Mouse (Mus musculus) macrophage (primary cell): ENCODE results near the gene Cacna1d. TPM values are rescaled to one million over a fixed set of nuclear protein-coding genes. Genes with fewer than 3 reads are reported as not detected.

ENCODE experiments used
- H3K27ac ChIP-seq: fragments of 350-480 bp; formaldehyde crosslinking; 2 replicates; pipeline ENCODE4 v1.9.0; 2021
- H3K36me3 ChIP-seq: fragments of 350-480 bp; formaldehyde crosslinking; 2 replicates; pipeline ENCODE4 v1.9.0; 2021; ENCODE audit errors: inconsistent target
- H3K4me3 ChIP-seq: fragments of 350-480 bp; formaldehyde crosslinking; 2 replicates; pipeline ENCODE4 v1.9.0; 2021; ENCODE audit errors: inconsistent target
- H3K79me2 ChIP-seq: fragments of 350-480 bp; formaldehyde crosslinking; 2 replicates; pipeline ENCODE4 v1.9.0; 2021; ENCODE audit errors: inconsistent target
- WGBS: methylation state at CpG from one replicate; pipeline ENCODE4 v1.1.7; 2026; ENCODE audit warnings: inconsistent platforms; ENCODE audit not compliant: missing documents; 5-methylcytosine and 5-hydroxymethylcytosine counted together
- polyA plus RNA-seq: library from polyadenylated mRNA; stranded (reverse); fragments of 250-400 nt; gene quantifications from 3 replicates; pipeline ENCODE4 v1.2.4, GENCODE M21; 2018; ENCODE audit warnings: inconsistent platforms
- total RNA-seq, 78 experiments: library from RNA; depleted of rRNA; stranded (reverse); fragments of 250-400 nt; gene quantifications; 1 replicate in 9 of 78; 2 replicates in 24 of 78; 3 replicates in 43 of 78; 4 replicates in 2 of 78; pipeline ENCODE4 v1.2.4; 2018; ENCODE audit warnings: inconsistent platforms in 56 of 78

The Cacna1d gene
- total RNA-seq (2018; cell fraction: chromatin; rRNA removed), result 10 to 100 TPM; 11.1 to 50.2 (median 31.2) TPM
- 1 to 10 TPM; 1.3 to 4.3 (median 2.6) TPM for total RNA-seq (2018; cell fraction: cytosol; rRNA removed)
- 10 to 100 TPM in 13 of 26 experiments, 1 to 10 TPM in 13; 5.0 to 25.6 (median 9.8) TPM for total RNA-seq (2018; cell fraction: nucleus; rRNA removed)
- polyA plus RNA-seq, result 2.5 to 4.5 TPM (median 3.1 TPM) in 3 replicates

- peaks cover 47% of the 10 kb centered on the region for H3K36me3 ChIP-seq
- whole genome bisulfite sequencing, result 98% methylated on average over 9 of the region's 9 CpGs
- H3K4me3 ChIP-seq, result no peak within 1 kb of the TSS
- H3K27ac ChIP-seq, result no peak within 1 kb of the TSS
- peaks cover 40% of the 10 kb centered on the region; the same call in 1 of the 2 replicates for H3K79me2 ChIP-seq
These were observed at the start of gene Cacna1d for GRCm38 (mm10) chr14:30491342-30491741. Gene Cacna1d, minus strand, starts transcription at chr14:30491455.

GRCm38 (mm10) chr14:30533780-30534450 is 42.7 kb upstream of the Cacna1d start:
- no peak overlapping the region for H3K4me3 ChIP-seq
- WGBS, result 67% methylated on average over 6 of the region's 6 CpGs
- no peaks in the 10 kb centered on the region for H3K36me3 ChIP-seq
- H3K27ac ChIP-seq, result no peak overlapping the region
- H3K79me2 ChIP-seq, result no peaks in the 10 kb centered on the region

- Histone ChIP-seq H3K4me3 (no peak overlapping the region), H3K79me2 (no peaks in the 10 kb centered on the region), H3K36me3 (peaks cover 8% of the 10 kb centered on the region; the same call in 1 of the 2 replicates), H3K27ac (no peak overlapping the region)
- 85% methylated on average over 6 of the region's 6 CpGs for WGBS
These were observed 40.6 kb upstream of the Cacna1d start for GRCm38 (mm10) chr14:30531896-30532295.

GRCm38 (mm10) chr14:30531431-30531830 is 40.2 kb upstream of the Cacna1d start:
- Histone ChIP-seq H3K79me2 (no peaks in the 10 kb centered on the region), H3K4me3 (no peak overlapping the region), H3K27ac (no peak overlapping the region), H3K36me3 (peaks cover 12% of the 10 kb centered on the region)
- WGBS, result 83% methylated on average over 5 of the region's 5 CpGs

- WGBS, result 94% methylated on average over 8 of the region's 8 CpGs
- H3K27ac ChIP-seq, result no peak overlapping the region
- no peaks in the 10 kb centered on the region for H3K79me2 ChIP-seq
- H3K4me3 ChIP-seq, result no peak overlapping the region
- H3K36me3 ChIP-seq, result peaks cover 19% of the 10 kb centered on the region
These were observed 39.5 kb upstream of the Cacna1d start for GRCm38 (mm10) chr14:30530726-30531269.

GRCm38 (mm10) chr14:30529454-30529853 is 38.2 kb upstream of the Cacna1d start:
- Histone ChIP-seq H3K27ac (no peak overlapping the region), H3K36me3 (peaks cover 32% of the 10 kb centered on the region), H3K79me2 (no peaks in the 10 kb centered on the region), H3K4me3 (no peak overlapping the region)
- WGBS, result 94% methylated on average over 10 of the region's 12 CpGs

GRCm38 (mm10) chr14:30528961-30529360 is 37.7 kb upstream of the Cacna1d start:
- 93% methylated on average over 5 of the region's 5 CpGs for WGBS
- H3K36me3 ChIP-seq, result peaks cover 34% of the 10 kb centered on the region
- no peak overlapping the region for H3K27ac ChIP-seq
- H3K4me3 ChIP-seq, result no peak overlapping the region
- H3K79me2 ChIP-seq, result no peaks in the 10 kb centered on the region

GRCm38 (mm10) chr14:30528392-30528791 is 37.1 kb upstream of the Cacna1d start:
- Histone ChIP-seq H3K36me3 (peaks cover 36% of the 10 kb centered on the region), H3K27ac (no peak overlapping the region), H3K4me3 (no peak overlapping the region), H3K79me2 (no peaks in the 10 kb centered on the region)
- 95% methylated on average over 10 of the region's 10 CpGs for WGBS

GRCm38 (mm10) chr14:30523356-30523755 is 32.1 kb upstream of the Cacna1d start:
- no peak overlapping the region for H3K27ac ChIP-seq
- 93% methylated on average over 6 of the region's 6 CpGs for WGBS
- no peak overlapping the region for H3K4me3 ChIP-seq
- no peaks in the 10 kb centered on the region for H3K79me2 ChIP-seq
- peaks cover 84% of the 10 kb centered on the region for H3K36me3 ChIP-seq

- WGBS, result 93% methylated on average over 5 of the region's 5 CpGs
- H3K4me3 ChIP-seq, result no peak overlapping the region
- peaks cover 61% of the 10 kb centered on the region for H3K36me3 ChIP-seq
- no peak overlapping the region for H3K27ac ChIP-seq
- no peaks in the 10 kb centered on the region for H3K79me2 ChIP-seq
These were observed 28.1 kb upstream of the Cacna1d start for GRCm38 (mm10) chr14:30519323-30519722.

- Histone ChIP-seq H3K4me3 (no peak overlapping the region), H3K36me3 (peaks cover 49% of the 10 kb centered on the region), H3K79me2 (no peaks in the 10 kb centered on the region), H3K27ac (no peak overlapping the region)
- WGBS, result 94% methylated on average over 12 of the region's 13 CpGs
These were observed 24.9 kb upstream of the Cacna1d start for GRCm38 (mm10) chr14:30515931-30516723.

- Histone ChIP-seq H3K36me3 (peaks cover 42% of the 10 kb centered on the region; the same call in 1 of the 2 replicates), H3K27ac (no peak overlapping the region), H3K79me2 (no peaks in the 10 kb centered on the region), H3K4me3 (no peak overlapping the region)
- 91% methylated on average over 5 of the region's 5 CpGs for WGBS
These were observed 21.6 kb upstream of the Cacna1d start for GRCm38 (mm10) chr14:30512896-30513295.

- H3K36me3 ChIP-seq, result peaks cover 49% of the 10 kb centered on the region; the same call in 1 of the 2 replicates
- H3K27ac ChIP-seq, result no peak overlapping the region
- no peaks in the 10 kb centered on the region for H3K79me2 ChIP-seq
- no peak overlapping the region for H3K4me3 ChIP-seq
- WGBS, result 94% methylated on average over 6 of the region's 6 CpGs
These were observed 19.0 kb upstream of the Cacna1d start for GRCm38 (mm10) chr14:30510214-30510763.

GRCm38 (mm10) chr14:30504990-30505389 is 13.7 kb upstream of the Cacna1d start:
- whole genome bisulfite sequencing, result 79% methylated on average over 5 of the region's 5 CpGs
- H3K4me3 ChIP-seq, result no peak overlapping the region
- peaks cover 33% of the 10 kb centered on the region for H3K36me3 ChIP-seq
- peaks cover 16% of the 10 kb centered on the region; the same call in 1 of the 2 replicates for H3K79me2 ChIP-seq
- no peak overlapping the region for H3K27ac ChIP-seq
